Mouse (Mus musculus) hindbrain, embryonic 12.5 days (tissue): ENCODE results near the gene Ptges2. TPM values are rescaled to one million over a fixed set of nuclear protein-coding genes. Genes with fewer than 3 reads are reported as not detected.

ENCODE experiments used
- ATAC-seq: fragments of 200-750 bp; cut with Nextera tagmentation; 2 replicates; pipeline ENCODE4 v1.8.0; 2017; ENCODE audit warnings: moderate TSS enrichment; ENCODE audit not compliant: low FRiP score
- H3K27ac ChIP-seq: fragments of 300-500 bp; sonication (generic); 2 replicates; pipeline ENCODE4 v1.5.1; 2016; ENCODE audit warnings: mild to moderate bottlenecking
- H3K27me3 ChIP-seq: fragments of 300-500 bp; sonication (generic); 2 replicates; pipeline ENCODE4 v1.6.1; 2016; ENCODE audit warnings: mild to moderate bottlenecking
- H3K36me3 ChIP-seq: fragments of 300-500 bp; sonication (generic); 2 replicates; pipeline ENCODE4 v1.6.1; 2016; ENCODE audit warnings: mild to moderate bottlenecking
- H3K4me1 ChIP-seq: fragments of 300-500 bp; sonication (generic); 2 replicates; pipeline ENCODE4 v1.6.1; 2016
- H3K4me2 ChIP-seq: fragments of 300-500 bp; sonication (generic); replicated peaks from 2 replicates; pipeline ENCODE4 v1.6.1; 2016; ENCODE audit warnings: mild to moderate bottlenecking
- H3K4me3 ChIP-seq: fragments of 300-500 bp; sonication (generic); 2 replicates; pipeline ENCODE4 v1.5.1; 2016; ENCODE audit warnings: mild to moderate bottlenecking
- H3K9ac ChIP-seq: fragments of 300-500 bp; sonication (generic); 2 replicates; pipeline ENCODE4 v1.6.1; 2016; ENCODE audit warnings: mild to moderate bottlenecking, moderate library complexity
- H3K9me3 ChIP-seq: fragments of 300-500 bp; sonication (generic); replicated peaks from 2 replicates; pipeline ENCODE4 v1.6.1; 2016; ENCODE audit warnings: mild to moderate bottlenecking
- WGBS: fragments of 180-500 bp; shearing (Covaris S2); methylation state at CpG from one replicate; pipeline ENCODE4 v1.1.7; 2016; 5-methylcytosine and 5-hydroxymethylcytosine counted together
- polyA plus RNA-seq: library from polyadenylated mRNA; unstranded; fragments of >200 nt; fragmentation: Nextera tagmentation; extraction: Ambion mirVana; gene quantifications from 2 replicates; pipeline ENCODE4 v1.2.1, GENCODE M21; 2016

The Ptges2 gene
- 34.5 and 35.1 TPM in 2 replicates for polyA plus RNA-seq

GRCm38 (mm10) chr2:32395484-32395945 is at the start of gene Ptges2:
TSS of gene Ptges2 (plus strand) at chr2:32395896.
- Histone ChIP-seq H3K9ac (peak within 1 kb of the TSS; percentile 76), H3K36me3 (peaks cover 7% of the 10 kb centered on the region; the same call in 1 of the 2 replicates), H3K27ac (peak within 1 kb of the TSS; percentile 89), H3K4me1 (peaks cover 16% of the 10 kb centered on the region), H3K9me3 (no peaks in the 10 kb centered on the region), H3K4me2 (peak within 1 kb of the TSS; percentile 83), H3K4me3 (peak within 1 kb of the TSS; percentile 67), H3K27me3 (no peaks in the 10 kb centered on the region)
- peak; percentile 91 for ATAC-seq
- under 1% methylated on average over 31 of the region's 31 CpGs for WGBS

DNA sequence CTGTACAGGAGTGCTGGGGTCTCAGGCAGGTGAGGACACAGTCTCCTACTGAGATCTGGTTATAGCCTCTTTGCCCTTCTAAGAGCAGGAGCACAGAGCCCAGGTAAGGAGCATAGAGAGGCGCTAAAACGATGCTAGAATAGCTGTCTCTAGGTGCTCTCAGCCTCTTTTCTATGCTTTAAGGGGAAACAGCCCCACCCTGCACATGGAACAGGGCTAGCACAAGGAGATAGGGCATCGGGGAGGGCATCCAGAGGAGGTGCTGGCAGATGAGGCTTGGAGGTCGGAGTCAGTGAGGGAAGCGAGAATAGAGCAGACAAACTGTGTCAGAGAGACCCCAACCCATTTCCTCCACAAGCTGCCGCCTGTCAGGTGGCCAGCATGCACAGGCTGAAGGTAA is 48.7 kb upstream of the Ptges2 start:
- Histone ChIP-seq H3K9ac (no peak overlapping the region), H3K4me1 (peaks cover 31% of the 10 kb centered on the region), H3K4me2 (no peak overlapping the region), H3K36me3 (no peaks in the 10 kb centered on the region), H3K27ac (no peak overlapping the region), H3K4me3 (no peak overlapping the region), H3K27me3 (0 out of 2 replicates have a peak, but pooled peaks cover 3% of the 10 kb centered on the region), H3K9me3 (no peaks in the 10 kb centered on the region)
- 73% methylated on average over 6 of the region's 6 CpGs for WGBS
- ATAC-seq = no peak

DNA sequence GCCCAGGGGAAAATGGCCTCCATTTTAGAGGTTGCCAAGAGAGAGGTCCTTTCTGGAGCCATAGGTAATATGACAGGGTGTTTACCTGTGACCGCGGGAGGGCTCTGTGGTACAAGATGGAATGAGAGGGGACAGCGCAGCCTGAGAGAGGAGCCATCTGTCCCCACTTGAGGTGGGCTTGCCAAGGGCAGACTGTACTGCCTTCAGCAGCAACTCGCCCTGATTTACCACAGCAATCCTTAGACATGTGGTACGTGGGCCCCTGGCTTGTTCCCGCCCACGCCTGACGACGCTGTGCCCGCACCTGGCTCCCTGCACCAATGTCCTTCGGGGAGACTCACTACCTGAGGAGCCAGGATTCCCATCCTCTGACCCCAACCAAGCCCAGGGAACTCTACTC is 47.4 kb upstream of the Ptges2 start:
- H3K36me3 ChIP-seq = no peaks in the 10 kb centered on the region
- H3K4me2 ChIP-seq = no peak overlapping the region
- H3K4me1 ChIP-seq = peaks cover 26% of the 10 kb centered on the region
- no peaks in the 10 kb centered on the region for H3K9me3 ChIP-seq
- no peak for ATAC-seq
- no peak overlapping the region for H3K9ac ChIP-seq
- H3K4me3 ChIP-seq = no peak overlapping the region
- 0 out of 2 replicates have a peak, but pooled peaks cover 3% of the 10 kb centered on the region for H3K27me3 ChIP-seq
- no peak overlapping the region for H3K27ac ChIP-seq
- WGBS = 86% methylated on average over 11 of the region's 11 CpGs

- H3K4me3 ChIP-seq = no peak overlapping the region
- no peak overlapping the region; the same call in 1 of the 2 replicates for H3K9ac ChIP-seq
- no peak overlapping the region for H3K27ac ChIP-seq
- peaks cover 25% of the 10 kb centered on the region for H3K4me1 ChIP-seq
- no peaks in the 10 kb centered on the region for H3K36me3 ChIP-seq
- 0 out of 2 replicates have a peak, but pooled peaks cover 3% of the 10 kb centered on the region for H3K27me3 ChIP-seq
- no peaks in the 10 kb centered on the region for H3K9me3 ChIP-seq
- no peak for ATAC-seq
- 56% methylated on average over 8 of the region's 8 CpGs for WGBS
- no peak overlapping the region for H3K4me2 ChIP-seq
Observed at GRCm38 (mm10) chr2:32349625-32350255, 46.0 kb upstream of the Ptges2 start.

DNA sequence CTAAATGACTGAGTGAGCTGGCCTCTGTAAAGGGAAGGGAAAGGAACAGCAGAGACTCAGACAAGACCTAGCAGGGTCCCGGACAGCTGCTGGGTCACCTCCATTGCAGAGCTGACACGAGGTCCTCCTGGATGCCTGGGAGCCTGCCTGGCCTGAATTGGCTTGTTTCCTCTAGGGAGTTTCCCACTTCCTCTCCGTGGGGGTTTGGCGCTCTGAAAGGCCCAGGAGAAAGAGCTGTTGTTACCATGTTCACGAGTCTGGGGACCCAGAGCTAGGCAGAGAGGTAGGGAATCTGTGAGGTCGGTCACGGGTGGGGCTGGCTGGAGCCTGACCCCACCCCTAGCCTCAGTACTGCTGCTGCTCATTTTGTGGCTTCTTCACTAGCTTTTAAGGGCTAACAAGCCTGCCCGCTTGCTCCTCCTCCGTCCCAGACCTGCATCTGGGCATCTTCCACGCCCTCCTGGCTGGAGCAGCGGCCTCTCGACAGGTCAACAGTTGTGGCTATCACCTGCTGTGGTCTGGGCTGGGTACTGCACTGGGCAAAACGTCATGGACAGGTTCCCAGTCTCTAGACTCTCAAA is 45.1 kb upstream of the Ptges2 start:
- Histone ChIP-seq H3K4me1 (peaks cover 25% of the 10 kb centered on the region), H3K9ac (no peak overlapping the region), H3K4me3 (no peak overlapping the region), H3K36me3 (no peaks in the 10 kb centered on the region), H3K4me2 (0 out of 2 replicates have a peak overlapping the region, but pooled peaks have one; percentile 68), H3K9me3 (no peaks in the 10 kb centered on the region), H3K27me3 (0 out of 2 replicates have a peak, but pooled peaks cover 3% of the 10 kb centered on the region), H3K27ac (0 out of 2 replicates have a peak overlapping the region, but pooled peaks have one; percentile 35)
- no peak for ATAC-seq
- WGBS = 49% methylated on average over 13 of the region's 13 CpGs

DNA sequence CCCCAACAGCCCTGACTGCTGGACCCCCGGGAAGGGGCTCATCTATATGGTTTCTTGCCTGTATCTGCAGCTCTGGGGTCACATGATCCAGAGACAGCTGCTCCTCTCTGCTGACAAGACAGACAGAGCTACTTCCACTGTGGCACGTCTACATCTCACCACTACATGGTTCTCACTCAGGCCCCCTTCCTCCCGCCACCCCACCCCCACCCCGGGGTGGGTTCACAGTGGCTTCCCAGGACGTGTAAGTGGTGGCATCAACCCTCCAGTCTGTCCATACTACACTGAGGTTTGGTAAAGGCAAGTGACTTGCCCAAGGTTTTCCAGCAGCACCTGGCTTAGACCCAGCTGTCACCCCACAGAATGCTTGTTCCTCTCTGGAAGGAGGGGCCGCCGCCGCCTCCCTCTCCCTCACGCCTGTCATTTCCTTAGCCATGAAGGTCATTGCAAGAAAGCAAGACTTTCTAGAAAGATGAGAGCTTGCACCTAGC is 44.2 kb upstream of the Ptges2 start:
- 0 out of 2 replicates have a peak, but pooled peaks have one; percentile 7 for ATAC-seq
- peak overlapping the region; percentile 68 for H3K4me2 ChIP-seq
- H3K9ac ChIP-seq = peak overlapping the region; percentile 77
- peak overlapping the region; percentile 65 for H3K4me3 ChIP-seq
- 51% methylated on average over 9 of the region's 9 CpGs for WGBS
- peak overlapping the region; percentile 86 for H3K27ac ChIP-seq
- H3K27me3 ChIP-seq = 0 out of 2 replicates have a peak, but pooled peaks cover 3% of the 10 kb centered on the region
- no peaks in the 10 kb centered on the region for H3K9me3 ChIP-seq
- H3K36me3 ChIP-seq = no peaks in the 10 kb centered on the region
- peaks cover 25% of the 10 kb centered on the region for H3K4me1 ChIP-seq

- no peaks in the 10 kb centered on the region for H3K36me3 ChIP-seq
- H3K4me2 ChIP-seq = peak within 1 kb of the TSS; percentile 68
- 1% methylated on average over 32 of the region's 52 CpGs for whole genome bisulfite sequencing
- ATAC-seq = peak; percentile 68
- no peaks in the 10 kb centered on the region for H3K9me3 ChIP-seq
- H3K4me3 ChIP-seq = peak within 1 kb of the TSS; percentile 65
- 0 out of 2 replicates have a peak, but pooled peaks cover 3% of the 10 kb centered on the region for H3K27me3 ChIP-seq
- peak within 1 kb of the TSS; percentile 86 for H3K27ac ChIP-seq
- H3K4me1 ChIP-seq = peaks cover 25% of the 10 kb centered on the region
- peak within 1 kb of the TSS; percentile 77 for H3K9ac ChIP-seq
Observed at GRCm38 (mm10) chr2:32352151-32353006, 43.3 kb upstream of the Ptges2 start, which contains the start of gene Ciz1. TSS of gene Ciz1 (plus strand) at chr2:32352327.

- Histone ChIP-seq H3K27me3 (0 out of 2 replicates have a peak, but pooled peaks cover 3% of the 10 kb centered on the region), H3K4me1 (peaks cover 25% of the 10 kb centered on the region), H3K27ac (peak within 1 kb of the TSS; percentile 86), H3K4me3 (peak within 1 kb of the TSS; percentile 65), H3K9me3 (no peaks in the 10 kb centered on the region), H3K4me2 (peak within 1 kb of the TSS; percentile 68), H3K36me3 (no peaks in the 10 kb centered on the region), H3K9ac (peak within 1 kb of the TSS; percentile 77)
- WGBS = under 1% methylated on average over 57 of the region's 63 CpGs
- ATAC-seq = peak; percentile 65
Observed at GRCm38 (mm10) chr2:32353007-32353542, 42.6 kb upstream of the Ptges2 start, which contains the start of gene Dnm1. TSS of gene Dnm1 (minus strand) at chr2:32353338.

GRCm38 (mm10) chr2:32353836-32354235 is 41.9 kb upstream of the Ptges2 start:
- Histone ChIP-seq H3K4me1 (peaks cover 25% of the 10 kb centered on the region), H3K36me3 (no peaks in the 10 kb centered on the region), H3K4me2 (peak overlapping the region; percentile 68; the same call in 1 of the 2 replicates), H3K9ac (no peak overlapping the region), H3K27me3 (0 out of 2 replicates have a peak, but pooled peaks cover 6% of the 10 kb centered on the region), H3K4me3 (no peak overlapping the region), H3K27ac (no peak overlapping the region), H3K9me3 (no peaks in the 10 kb centered on the region)
- no peak for ATAC-seq
- WGBS = 74% methylated on average over 6 of the region's 6 CpGs

DNA sequence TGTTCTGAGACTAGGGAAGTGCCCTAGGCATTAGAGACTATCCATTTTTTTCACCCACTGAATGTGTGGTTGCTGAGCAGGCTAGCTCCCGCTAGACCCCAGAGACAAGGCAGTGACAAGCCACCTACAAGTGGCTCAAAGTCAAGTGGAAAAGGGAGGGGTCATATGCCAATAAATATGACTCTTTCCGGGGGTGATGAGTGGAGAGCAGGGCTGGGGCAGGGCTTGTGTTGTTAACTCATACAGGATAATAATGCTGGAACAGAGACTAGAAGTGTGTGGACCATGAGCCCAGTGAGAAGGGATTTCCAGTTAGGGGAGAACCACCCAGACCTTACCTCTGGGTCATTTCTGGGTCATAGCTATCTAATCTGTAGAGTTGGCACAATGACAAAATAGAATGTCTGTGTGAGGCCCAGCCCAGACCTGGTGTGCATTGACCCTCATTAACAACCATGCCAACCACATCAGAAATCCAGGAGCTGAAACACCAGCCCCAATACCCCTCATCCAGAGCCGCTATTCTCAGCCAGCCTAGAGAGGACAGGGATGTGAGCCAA is 41.3 kb upstream of the Ptges2 start:
- Histone ChIP-seq H3K36me3 (no peaks in the 10 kb centered on the region), H3K4me1 (peaks cover 25% of the 10 kb centered on the region), H3K27ac (no peak overlapping the region), H3K27me3 (0 out of 2 replicates have a peak, but pooled peaks cover 6% of the 10 kb centered on the region), H3K9ac (no peak overlapping the region), H3K4me3 (no peak overlapping the region), H3K9me3 (no peaks in the 10 kb centered on the region), H3K4me2 (no peak overlapping the region)
- 92% methylated on average over 3 of the region's 3 CpGs for WGBS
- no peak for ATAC-seq

- Histone ChIP-seq H3K9me3 (no peaks in the 10 kb centered on the region), H3K27ac (no peak overlapping the region), H3K27me3 (0 out of 2 replicates have a peak, but pooled peaks cover 4% of the 10 kb centered on the region), H3K36me3 (no peaks in the 10 kb centered on the region), H3K4me1 (peaks cover 20% of the 10 kb centered on the region), H3K4me2 (no peak overlapping the region), H3K4me3 (no peak overlapping the region), H3K9ac (no peak overlapping the region)
- WGBS = 82% methylated on average over 10 of the region's 10 CpGs
- no peak for ATAC-seq
Observed at GRCm38 (mm10) chr2:32356216-32356615, 39.5 kb upstream of the Ptges2 start.
